Mouse (Mus musculus) layer of hippocampus, adult 9-10 months (tissue): ENCODE data around the gene Fa2h.

Experiments
- DNase-seq: peaks from one replicate; pipeline ENCODE4 v3.0.0; 2022; ENCODE audit warnings: low spot score

Fa2h gene

DNA sequence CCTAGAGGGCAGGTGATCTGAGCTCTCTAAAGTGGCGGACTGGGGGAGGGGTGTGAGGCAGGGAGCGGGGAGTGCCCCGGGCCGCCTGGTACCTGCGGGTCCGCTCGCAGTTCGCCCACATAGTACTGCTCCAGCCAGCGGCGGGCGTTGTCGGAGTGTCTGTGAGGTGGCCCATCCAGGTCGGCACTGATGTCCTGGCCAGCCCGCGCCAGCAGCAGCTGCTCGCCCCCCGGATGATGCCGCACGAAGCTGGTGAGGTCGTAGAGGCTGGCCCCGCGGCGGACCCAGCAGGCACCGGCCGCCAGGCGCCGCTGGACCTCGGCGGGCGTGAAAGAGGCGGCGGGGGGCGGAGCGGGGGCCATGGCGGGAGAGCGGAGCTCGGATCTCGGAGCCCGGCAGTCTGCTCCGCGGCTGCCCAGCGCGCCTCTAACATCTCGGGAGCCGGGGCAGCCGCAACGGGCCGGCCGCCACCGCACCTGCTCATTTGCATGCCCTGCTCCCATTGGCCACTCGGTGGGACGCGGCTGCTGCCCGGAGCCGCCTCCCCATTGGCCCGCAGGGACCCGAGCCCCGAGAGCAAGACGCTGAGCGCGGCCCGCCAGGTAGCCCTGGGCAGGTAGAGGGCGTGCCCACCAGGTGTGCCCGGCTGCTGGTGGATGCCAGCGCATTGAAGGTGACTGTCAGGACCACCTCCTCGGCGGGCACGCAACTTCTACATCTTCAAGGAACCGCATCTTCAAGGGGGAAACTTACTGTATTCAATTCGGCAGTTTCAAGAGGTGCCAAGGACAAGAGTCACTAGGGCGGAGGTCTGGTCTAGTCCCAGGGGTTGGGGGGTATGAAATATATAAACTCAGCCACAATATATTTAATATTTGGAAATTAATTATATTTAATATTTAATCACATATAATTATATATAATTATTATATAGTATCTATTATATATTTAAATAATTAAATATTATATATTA, at the start of gene Fa2h:
Fa2h (minus strand) TSS at position 434 of the 973 bp plus-strand sequence.
- DNase-seq: no peak

DNA sequence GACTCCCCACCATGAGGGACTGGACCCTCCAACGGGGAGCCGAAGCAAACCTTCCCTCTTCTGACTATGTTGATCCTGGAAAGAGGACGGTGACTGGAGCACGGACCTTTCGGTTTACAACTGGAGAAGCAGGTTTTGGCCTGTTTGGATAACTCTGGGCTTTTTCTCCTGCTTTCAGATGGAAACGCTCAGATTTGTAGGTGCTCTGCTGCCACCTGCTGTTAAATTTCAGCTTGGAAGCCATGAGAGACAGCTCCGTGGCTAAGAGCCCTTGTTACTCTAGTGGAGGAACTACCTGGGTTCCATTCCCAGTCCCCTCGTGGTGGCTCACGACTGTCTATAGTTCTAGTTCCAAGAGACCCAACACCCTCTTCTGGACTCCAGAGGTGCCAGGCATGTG, 45.6 kb upstream of the Fa2h start:
- DNase-seq: peak; percentile 85

DNA sequence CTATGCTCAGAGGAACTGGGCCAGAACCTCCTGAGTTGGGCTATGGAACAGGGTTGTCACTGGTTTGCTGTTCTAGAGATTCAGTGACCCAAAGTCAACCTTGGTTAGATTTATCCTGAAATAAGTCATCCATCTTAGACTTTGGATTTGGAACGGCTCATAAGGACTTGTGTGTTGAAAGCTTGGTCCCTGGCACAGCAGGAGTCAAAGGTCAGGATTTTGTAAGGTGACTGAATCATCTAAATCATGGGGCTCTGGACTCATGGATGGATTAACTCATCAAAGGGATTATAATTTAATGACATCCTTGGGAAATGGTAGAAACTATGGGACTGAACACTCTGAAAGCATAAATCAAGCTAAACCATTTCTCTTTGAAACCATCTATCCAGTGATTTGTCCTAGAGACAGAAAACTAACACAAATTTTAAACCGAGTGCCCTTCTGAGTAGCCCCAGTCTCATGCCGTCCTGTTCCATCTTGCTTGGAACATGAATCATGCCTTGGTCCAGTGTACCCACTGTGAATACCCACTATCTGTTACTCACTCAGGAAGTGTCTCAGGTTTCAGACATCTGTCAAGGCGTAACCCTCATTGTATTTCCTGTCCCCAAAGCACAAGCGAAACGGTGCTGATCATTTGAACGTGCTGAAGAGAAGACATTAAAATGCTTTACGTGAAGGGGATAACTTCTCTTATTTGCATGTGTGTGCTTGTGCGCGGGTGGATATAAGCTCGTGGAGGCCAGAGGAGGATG, 41.6 kb upstream of the Fa2h start:
- no peak for DNase-seq

DNA sequence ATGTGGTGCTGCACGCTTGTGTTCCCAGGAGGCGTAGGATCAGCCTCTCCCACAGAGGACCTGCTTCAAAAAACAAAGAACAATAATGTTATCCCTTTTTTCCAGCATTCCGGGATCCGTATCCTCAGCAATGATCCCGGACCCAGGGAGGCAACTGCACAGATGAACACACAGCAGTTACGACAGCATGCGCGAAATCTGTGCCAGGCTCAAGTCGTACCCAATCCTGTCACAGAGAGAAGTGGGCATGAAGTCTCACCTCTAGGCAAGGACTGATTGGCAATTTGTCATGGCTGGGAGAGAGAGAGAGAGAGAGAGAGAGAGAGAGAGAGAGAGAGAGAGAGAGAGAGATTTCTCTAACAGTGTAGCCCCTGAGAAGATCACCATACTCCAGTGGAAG, 31.0 kb upstream of the Fa2h start:
- DNase-seq: no peak

DNA sequence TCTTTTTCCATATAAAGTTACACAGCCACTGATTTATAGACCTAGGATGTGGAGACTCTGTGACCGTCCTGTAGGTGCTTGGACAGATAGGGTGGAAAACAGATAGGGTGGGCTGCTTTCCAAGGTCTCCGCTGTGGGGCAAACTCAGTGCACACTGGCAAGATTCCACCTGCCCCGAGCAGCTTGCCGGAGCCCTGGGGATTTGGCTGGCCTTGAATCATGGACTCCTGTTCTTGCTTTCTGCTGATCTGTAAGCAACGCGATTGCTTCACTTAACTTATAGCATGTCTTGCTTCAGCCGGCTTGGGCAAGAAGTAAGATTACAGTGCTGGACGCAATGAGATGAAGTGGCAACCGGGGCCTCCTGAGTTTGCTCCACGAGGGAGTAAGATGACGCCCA, 30.6 kb upstream of the Fa2h start:
- no peak for DNase-seq

DNA sequence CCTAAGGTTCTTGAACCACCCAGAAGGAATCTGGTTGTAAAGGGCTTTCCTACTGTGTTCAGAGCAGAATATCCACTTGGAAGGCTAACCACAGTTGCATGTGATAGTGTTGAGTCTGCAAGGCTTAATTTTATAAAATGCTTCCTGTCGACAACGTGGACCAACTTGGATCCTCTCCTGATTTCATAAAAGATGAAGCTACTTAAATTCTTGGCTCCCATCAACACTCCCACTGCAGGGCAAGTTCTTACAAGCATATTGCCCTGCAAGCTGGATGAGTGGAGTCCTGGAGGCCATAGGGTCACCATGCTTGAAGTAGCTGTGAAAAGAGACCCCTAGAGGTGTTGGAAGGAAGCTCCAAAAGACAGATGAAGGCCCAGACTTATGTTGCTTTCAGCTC, 29.0 kb upstream of the Fa2h start:
- no peak for DNase-seq

DNA sequence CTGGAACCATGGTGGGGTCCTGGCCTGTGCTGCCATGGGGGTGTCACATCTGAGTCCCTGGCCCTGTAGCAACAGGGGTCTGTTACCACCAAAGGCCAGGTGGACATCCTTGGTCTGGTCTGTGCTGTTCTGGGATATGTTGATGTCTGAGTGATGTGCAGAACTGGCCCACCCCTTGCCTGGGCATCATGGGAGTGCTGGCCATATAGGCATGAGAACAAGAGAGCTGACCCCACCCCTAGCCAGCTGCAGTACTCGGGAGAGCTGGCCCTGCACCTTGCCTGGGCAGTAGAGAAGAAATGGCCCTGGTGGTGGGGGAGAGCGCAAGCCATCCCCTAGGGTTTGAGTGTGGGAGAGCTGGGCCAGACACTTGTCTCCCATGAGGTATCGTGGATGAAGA, 25.5 kb upstream of the Fa2h start:
- DNase-seq: no peak

DNA sequence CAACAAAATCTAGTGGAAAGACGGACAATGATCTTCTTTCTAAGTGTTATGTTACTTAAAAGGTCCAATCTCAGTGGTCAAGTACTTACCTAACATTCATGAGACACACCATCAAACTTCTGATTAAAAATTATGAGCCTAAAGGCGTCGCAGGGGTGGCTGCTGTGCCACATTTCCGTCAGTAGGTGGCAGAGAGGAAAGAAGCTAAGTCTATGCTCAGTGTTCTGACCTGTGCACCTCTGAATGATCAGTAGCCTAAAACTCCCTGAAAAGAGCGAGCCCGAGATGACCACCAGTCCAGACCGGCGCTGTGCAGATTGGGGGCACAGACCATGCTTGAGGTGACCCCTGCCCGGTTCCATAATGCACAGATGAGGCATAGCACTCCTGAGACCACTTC, 25.0 kb upstream of the Fa2h start:
- DNase-seq: no peak

DNA sequence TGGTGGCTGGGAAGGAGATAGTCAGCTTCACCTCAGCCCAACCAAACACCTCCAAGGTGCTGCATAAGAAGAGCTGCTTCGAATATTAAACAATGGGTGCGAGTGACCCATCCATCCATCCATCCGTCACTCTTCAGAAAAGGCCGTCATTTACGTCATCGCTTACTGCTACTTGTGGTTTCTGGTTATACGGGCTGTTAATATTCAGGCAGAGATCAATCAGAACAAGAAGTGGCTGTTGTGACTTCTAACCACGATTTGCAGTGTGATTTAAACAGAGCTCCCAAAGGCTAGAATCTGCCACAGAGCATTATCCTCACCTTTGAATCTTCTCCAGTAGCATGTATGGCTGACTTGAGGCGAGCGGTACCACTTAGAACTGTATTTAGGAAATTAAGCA, 23.6 kb upstream of the Fa2h start:
- no peak for DNase-seq

DNA sequence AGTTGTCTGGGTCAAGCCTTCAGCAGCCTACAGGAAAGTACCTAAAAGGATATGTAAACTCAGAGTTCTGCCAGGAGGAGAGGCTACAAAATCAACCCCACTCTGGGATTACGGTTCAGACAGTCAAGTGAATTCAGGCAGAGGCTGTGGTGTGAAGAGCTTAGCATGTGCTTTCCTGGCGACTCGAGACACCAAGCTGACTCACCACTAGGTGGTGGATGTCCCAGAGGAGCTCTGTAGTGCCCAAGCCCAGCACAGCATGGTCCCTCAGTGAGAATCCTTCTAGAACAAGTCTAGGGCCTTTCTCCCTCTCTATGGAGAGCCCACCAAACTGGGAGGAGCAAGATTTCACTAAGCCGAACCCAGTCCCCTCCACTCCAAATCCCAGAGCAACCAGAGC, 9.8 kb upstream of the Fa2h start:
- no peak for DNase-seq

DNA sequence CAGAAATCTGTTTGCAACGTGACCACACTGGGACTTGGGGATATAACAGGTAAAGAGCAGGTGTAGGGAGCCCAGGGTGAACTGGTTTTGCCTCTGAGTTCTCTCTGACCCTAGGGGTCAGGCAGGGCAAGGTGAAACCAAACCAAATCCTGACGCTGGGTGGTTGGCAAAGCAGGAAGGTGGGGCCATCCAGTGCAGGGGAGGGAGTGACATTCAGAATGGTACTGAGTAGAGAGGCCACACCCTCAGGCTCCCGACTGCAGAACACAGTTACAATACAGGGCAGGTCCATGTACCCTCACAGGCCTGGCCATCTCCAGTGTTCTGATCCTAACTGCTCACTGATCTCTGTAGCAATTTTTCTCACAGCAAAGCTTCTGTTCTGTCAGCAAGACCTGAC, 2.4 kb downstream of the Fa2h start:
- DNase-seq: no peak

DNA sequence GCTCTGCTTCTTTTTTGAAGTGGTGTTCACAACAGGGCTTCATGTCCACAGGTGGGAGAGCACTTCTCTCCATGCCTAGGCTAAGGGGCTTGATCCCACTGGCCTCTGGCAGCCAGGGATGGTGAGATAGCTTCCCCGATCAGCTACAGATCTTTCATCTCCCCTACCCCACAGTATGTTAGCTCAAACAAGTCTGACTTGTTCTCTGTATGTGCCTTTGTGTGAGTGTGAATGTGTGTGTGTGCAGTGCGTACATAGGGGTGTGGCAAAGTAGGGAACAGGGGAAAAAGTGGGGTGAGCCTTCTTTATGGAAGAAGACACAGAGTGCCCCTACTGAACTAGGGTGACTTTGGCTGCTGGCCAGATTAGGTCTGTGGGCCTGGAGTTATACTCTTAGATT, 2.8 kb downstream of the Fa2h start:
- no peak for DNase-seq

DNA sequence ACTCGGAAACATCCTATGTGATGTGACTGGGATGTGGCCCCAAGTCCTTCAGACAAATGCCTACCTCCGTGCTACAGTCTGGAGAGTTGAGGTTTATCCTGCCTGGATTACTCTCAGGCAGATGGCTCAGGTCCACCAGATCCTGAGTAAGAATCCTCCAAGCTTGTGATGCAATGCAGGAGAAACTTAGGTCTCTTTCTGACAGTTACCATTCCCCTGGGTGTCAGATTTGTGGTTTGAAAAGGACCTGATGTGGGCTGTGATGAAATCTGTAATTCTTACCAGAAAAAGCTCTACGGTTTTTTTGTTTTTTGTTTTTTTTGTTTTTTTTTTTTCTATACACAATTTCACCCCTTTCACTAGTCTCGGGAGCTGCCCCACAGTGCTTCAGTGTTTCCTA, 4.0 kb downstream of the Fa2h start:
- DNase-seq: no peak

DNA sequence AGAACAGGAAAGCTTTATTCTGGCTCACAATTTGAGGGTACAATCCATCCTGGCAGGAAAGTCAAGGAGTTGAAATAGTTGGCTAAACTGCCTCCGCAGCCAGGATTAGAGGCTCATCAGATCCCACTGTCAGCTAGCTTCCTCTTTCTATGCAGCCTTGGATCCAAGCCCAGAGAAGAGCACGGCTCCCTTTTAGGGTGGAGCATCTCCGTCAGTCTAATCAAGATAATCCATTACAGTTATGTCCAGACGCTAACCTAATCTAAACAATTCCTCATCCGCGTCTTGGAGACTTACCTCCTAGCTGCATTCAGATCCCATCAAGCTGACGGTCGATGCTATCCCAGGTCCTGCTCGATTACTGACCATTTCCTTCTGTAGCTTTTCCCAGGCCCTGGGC, 7.7 kb downstream of the Fa2h start:
- no peak for DNase-seq

DNA sequence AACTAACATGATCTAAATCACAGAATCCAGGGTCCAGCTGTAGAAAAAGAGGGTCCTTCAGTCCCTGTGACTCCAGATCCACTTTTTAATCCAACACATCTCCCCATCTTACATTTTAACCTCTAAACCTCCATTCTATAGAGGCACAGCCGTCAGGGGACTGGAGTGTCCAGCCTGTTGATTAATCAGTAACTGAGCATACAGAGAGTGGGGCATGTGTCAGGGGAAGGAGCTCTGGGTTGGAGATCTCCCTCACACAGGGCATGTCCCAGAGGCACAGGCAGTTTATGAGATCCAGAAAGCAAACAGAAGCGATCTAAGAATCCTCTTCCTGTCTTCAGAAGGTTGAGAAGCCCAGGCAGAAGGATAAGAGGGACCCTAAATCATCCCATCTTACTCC, 9.0 kb downstream of the Fa2h start:
- no peak for DNase-seq

DNA sequence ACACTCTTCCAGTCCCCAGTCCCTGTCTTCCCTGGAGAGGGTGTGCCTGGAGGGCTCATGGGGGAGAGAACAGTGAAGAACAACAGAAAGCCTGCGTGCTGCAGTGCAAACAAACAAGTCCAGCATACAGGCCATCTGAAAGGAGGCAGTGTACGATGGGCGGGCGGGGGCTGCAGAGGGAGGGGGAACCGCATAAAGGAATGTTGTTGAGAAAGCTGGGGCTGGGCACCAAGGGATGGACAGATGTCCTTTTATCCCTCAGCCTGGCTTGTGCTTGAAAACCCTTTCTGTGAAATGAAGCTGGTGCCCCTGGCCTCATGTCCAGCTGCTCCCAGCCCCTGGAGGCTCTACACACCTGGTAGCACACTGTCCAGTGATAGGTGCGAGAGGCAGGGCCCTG, 18.4 kb downstream of the Fa2h start:
- no peak for DNase-seq

DNA sequence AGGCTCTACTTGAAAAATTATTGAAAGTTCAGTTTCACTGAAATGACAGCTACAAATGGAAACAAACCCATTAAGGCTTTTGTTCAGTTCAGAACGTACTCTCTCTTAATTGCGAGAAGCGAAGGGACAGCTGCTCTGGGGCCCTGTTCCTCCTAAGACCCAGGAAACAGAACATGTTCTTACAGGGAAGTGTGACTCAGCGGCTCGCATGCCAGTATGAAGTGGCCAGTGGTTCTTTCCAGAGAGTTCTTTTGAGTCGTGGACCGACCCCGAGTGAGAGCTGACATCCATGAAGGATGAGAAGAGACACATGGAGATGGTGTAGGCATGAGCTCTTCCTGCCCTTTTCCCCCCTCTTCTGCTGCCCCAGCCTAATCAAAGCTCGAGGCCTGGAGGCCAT, 23.9 kb downstream of the Fa2h start:
- DNase-seq: no peak

DNA sequence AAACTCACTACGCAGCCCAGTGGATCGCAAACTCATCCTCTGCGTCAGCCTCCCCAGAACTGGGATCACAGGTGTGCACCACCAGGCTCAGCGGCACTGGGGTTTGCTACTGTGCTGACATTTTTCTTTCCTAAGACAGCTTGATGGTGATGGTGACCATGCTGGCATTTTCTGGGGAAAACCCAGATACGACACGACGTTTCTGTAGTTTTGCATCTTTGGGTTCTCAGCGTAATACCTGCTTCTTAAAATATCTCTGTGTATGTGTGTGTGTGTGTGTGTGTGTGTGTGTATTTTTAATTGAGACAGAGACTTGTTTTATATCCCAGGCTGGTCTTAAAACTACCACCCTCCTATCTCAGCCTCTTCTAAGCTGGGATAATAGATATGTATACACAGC, 26.3 kb downstream of the Fa2h start:
- DNase-seq: no peak

DNA sequence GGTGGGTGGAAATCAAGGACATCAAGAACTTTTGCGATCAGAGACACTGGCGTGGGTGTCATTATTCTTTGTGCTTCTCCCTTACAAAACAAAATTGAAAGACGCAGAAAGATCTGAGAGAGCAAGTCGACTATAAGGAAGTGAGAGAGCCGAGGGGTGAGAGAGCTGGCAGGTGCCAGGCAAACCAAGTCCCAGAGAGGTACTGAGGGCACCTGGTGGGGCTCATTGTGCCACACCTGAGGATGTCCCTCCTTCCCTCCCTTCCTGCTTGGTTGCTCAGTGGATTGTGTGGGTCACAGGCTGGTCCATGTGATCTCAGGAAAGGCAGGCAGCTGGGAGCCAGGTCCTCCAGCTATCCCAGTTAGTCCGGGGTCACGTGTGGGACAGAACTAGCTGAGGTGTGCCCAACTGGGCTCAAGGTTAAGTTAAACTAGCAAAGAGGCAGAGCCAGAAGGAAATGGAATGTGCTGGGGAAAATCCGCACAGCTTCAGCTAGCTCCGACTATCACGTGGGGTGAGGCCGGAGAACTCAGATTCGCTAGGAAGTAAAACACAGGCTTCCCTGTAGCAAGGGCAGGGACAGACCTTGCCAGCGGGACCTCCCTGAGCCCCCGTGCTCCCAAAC, 26.9 kb downstream of the Fa2h start:
- no peak for DNase-seq

DNA sequence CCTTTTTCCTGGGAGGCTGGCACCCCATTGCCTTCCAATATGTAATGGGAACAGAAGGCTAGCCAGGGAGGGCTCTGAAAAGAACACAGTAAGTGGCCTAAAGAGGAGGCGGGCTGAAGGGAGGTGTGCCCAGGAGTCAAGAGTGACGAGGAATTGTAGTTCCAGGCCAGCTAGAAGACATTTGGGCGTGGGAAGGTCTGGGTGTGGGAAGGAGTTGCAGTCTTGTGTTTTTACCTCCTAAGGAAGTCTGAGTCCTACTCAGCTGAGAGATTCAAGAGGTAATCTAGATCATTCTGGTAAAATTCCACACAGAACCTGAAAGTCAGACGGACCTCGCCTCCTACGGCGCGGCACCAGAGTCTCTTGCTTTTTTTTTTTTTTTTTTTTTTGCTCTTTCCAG, 30.1 kb downstream of the Fa2h start:
- no peak for DNase-seq

DNA sequence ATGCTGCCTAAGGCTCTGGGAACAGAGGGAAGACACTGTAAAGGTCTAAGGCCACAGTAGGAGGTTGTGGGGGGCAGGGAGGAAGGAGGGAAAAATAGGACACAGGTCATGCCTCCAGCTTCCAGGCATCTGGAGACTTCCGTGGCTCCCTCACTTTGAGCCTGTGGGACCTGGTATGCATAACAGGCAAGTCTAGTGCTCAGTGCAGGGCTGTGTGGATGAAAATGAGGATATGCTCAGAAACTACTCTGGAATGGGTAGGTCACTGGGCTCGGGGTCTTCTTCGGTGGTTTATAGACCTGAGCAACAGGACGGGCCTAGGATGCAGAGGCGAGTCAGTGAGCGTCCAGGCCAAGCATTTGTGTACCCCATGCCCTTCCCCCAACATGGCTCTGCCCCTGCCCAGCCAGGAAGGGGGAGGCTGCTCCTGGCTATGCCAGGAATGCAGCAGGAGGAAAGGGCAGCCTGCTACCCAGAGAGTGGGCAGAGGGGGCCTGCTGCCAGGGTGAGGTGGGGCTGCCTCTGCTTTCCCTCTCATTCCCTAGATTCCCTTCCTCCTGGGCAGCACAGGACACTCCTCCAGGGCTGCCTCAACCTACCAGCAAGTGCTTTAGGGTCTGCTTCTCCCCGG, 32.9 kb downstream of the Fa2h start:
- no peak for DNase-seq

DNA sequence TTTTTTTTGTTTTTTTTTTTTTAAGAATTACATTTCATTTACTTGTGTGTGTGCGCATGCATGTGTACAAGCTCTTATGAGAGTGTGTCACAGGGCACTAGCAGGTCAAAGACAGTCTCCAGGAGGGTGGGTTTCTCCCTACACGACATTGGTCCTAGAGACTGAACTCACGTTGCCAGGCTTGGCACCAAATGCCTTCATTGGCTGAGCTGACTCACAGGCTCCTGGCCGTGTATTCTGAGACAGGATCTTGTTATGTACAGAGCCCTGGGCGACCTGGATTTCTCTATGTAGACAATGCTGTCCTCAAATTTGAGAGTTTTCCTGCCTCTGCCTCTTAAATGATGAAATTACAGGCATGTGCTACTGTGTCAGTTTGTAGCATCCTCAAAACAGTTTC, 33.7 kb downstream of the Fa2h start:
- no peak for DNase-seq

DNA sequence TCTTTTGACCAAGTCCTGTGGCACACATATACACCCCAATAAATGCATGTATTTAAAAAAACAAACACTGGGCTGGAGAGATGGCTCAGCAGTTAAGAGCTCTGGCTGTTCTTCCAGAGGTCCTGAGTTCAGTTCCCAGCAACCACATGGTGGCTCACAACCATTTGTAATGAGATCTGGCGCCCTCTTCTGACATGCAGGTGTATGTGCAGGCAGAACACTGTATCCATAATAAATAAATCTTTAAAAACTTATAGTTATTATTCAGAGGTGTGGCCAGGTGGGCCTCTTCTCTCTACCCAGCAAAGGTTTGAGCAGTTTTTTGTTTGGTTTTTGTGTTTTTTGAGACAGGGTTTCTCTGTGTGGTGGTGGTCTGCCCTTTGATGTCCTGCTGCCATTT, 34.7 kb downstream of the Fa2h start:
- no peak for DNase-seq
